Mouse (Mus musculus): ENCODE results near the gene 4930415O20Rik. TPM values are rescaled to one million over a fixed set of nuclear protein-coding genes. Genes with fewer than 3 reads are reported as not detected.

The 4930415O20Rik gene
- total and polyA plus RNA-seq, 2 experiments from 2014 or later = not detected

- H3K9ac ChIP-seq (replicated peaks; ENCODE audit: low read length) = no peak overlapping the region
- no peaks in the 10 kb centered on the region for H3K9me3 ChIP-seq (ENCODE audit: low read length)
- no peak overlapping the region for H3K4me3 ChIP-seq (ENCODE audit: low read length)
- DNase-seq (ENCODE audit: low spot score) (no peak), ATAC-seq (0 out of 2 replicates have a peak, but pooled peaks have one; percentile 12)
- H3K4me1 ChIP-seq (ENCODE audit: insufficient read depth, low read length) = no peaks in the 10 kb centered on the region
- TF ChIP-seq CTCF (IDR thresholded peaks at IDR 0.05; ENCODE audit: low read depth) = no peak
- H3K4me2 ChIP-seq (ENCODE audit: low read depth, low read length) = 0 out of 2 replicates have a peak overlapping the region, but pooled peaks have one; percentile 11
- no peaks in the 10 kb centered on the region for H3K27me3 ChIP-seq (ENCODE audit: insufficient read depth, low read length)
- no peak overlapping the region for H3K27ac ChIP-seq
- H3K36me3 ChIP-seq (ENCODE audit: insufficient read depth, low read length) = no peaks in the 10 kb centered on the region
- WGBS = 48% methylated on average over 20 of the region's 20 CpGs
These were observed 45.8 kb downstream of the 4930415O20Rik start for GRCm38 (mm10) chr15:98616362-98617175.

GRCm38 (mm10) chr15:98617176-98617537 lies 46.4 kb downstream of the 4930415O20Rik start:
- Histone ChIP-seq H3K27me3 (ENCODE audit: insufficient read depth, low read length) (no peaks in the 10 kb centered on the region), H3K9me3 (ENCODE audit: low read length) (no peaks in the 10 kb centered on the region), H3K4me2 (ENCODE audit: low read depth, low read length) (peak overlapping the region; percentile 11; the same call in 1 of the 2 replicates), H3K27ac (no peak overlapping the region), H3K36me3 (ENCODE audit: insufficient read depth, low read length) (no peaks in the 10 kb centered on the region), H3K9ac (replicated peaks; ENCODE audit: low read length) (no peak overlapping the region), H3K4me1 (ENCODE audit: insufficient read depth, low read length) (no peaks in the 10 kb centered on the region), H3K4me3 (ENCODE audit: low read length) (no peak overlapping the region)
- TF ChIP-seq CTCF (IDR thresholded peaks at IDR 0.05; ENCODE audit: low read depth) = peak; percentile 91
- under 1% methylated on average over 12 of the region's 12 CpGs for WGBS
- DNase-seq (ENCODE audit: low spot score) = peak; percentile 87
- ATAC-seq = peak; percentile 78

- TF ChIP-seq CTCF (IDR thresholded peaks at IDR 0.05; ENCODE audit: low read depth) = no peak
- H3K27ac ChIP-seq = no peak overlapping the region
- ATAC-seq (no peak), DNase-seq (ENCODE audit: low spot score) (no peak)
- no peaks in the 10 kb centered on the region for H3K4me1 ChIP-seq (ENCODE audit: insufficient read depth, low read length)
- H3K36me3 ChIP-seq (ENCODE audit: insufficient read depth, low read length) = no peaks in the 10 kb centered on the region
- no peaks in the 10 kb centered on the region for H3K9me3 ChIP-seq (ENCODE audit: low read length)
- no peak overlapping the region for H3K9ac ChIP-seq (replicated peaks; ENCODE audit: low read length)
- H3K4me2 ChIP-seq (ENCODE audit: low read depth, low read length) = no peak overlapping the region
- H3K27me3 ChIP-seq (ENCODE audit: insufficient read depth, low read length) = no peaks in the 10 kb centered on the region
- 9% methylated on average over 7 of the region's 7 CpGs for WGBS
- no peak overlapping the region for H3K4me3 ChIP-seq (ENCODE audit: low read length)
These were observed 51.4 kb downstream of the 4930415O20Rik start for GRCm38 (mm10) chr15:98622199-98622598.

- DNase-seq (ENCODE audit: low spot score) = no peak
- Histone ChIP-seq H3K27me3 (ENCODE audit: insufficient read depth, low read length) (no peaks in the 10 kb centered on the region), H3K36me3 (ENCODE audit: insufficient read depth, low read length) (no peaks in the 10 kb centered on the region), H3K27ac (no peak overlapping the region), H3K9me3 (ENCODE audit: low read length) (no peaks in the 10 kb centered on the region), H3K4me2 (ENCODE audit: low read depth, low read length) (no peak overlapping the region), H3K4me1 (ENCODE audit: insufficient read depth, low read length) (no peaks in the 10 kb centered on the region), H3K9ac (replicated peaks; ENCODE audit: low read length) (no peak overlapping the region), H3K4me3 (ENCODE audit: low read length) (no peak overlapping the region)
- no peak for ATAC-seq
- no peak for TF ChIP-seq CTCF (IDR thresholded peaks at IDR 0.05; ENCODE audit: low read depth)
- WGBS = 16% methylated on average over 6 of the region's 6 CpGs
These were observed 51.9 kb downstream of the 4930415O20Rik start for GRCm38 (mm10) chr15:98622721-98623120.

GRCm38 (mm10) chr15:98623361-98623821 lies 52.6 kb downstream of the 4930415O20Rik start:
- Histone ChIP-seq H3K27me3 (ENCODE audit: insufficient read depth, low read length) (no peaks in the 10 kb centered on the region), H3K9me3 (ENCODE audit: low read length) (no peaks in the 10 kb centered on the region), H3K36me3 (ENCODE audit: insufficient read depth, low read length) (no peaks in the 10 kb centered on the region), H3K9ac (replicated peaks; ENCODE audit: low read length) (no peak overlapping the region), H3K4me1 (ENCODE audit: insufficient read depth, low read length) (peaks cover 2% of the 10 kb centered on the region; the same call in 1 of the 2 replicates), H3K27ac (no peak overlapping the region), H3K4me2 (ENCODE audit: low read depth, low read length) (no peak overlapping the region), H3K4me3 (ENCODE audit: low read length) (no peak overlapping the region)
- ATAC-seq (no peak), DNase-seq (ENCODE audit: low spot score) (no peak)
- TF ChIP-seq CTCF (IDR thresholded peaks at IDR 0.05; ENCODE audit: low read depth) = no peak
- 49% methylated on average over 5 of the region's 5 CpGs for WGBS

- no peaks in the 10 kb centered on the region for H3K27me3 ChIP-seq (ENCODE audit: insufficient read depth, low read length)
- no peak for ATAC-seq
- TF ChIP-seq CTCF (IDR thresholded peaks at IDR 0.05; ENCODE audit: low read depth) = no peak
- H3K4me2 ChIP-seq (ENCODE audit: low read depth, low read length) = no peak overlapping the region
- WGBS = 20% methylated on average over 8 of the region's 8 CpGs
- H3K4me3 ChIP-seq (ENCODE audit: low read length) = no peak overlapping the region
- no peak for DNase-seq (ENCODE audit: low spot score)
- no peak overlapping the region for H3K27ac ChIP-seq
- H3K9me3 ChIP-seq (ENCODE audit: low read length) = no peaks in the 10 kb centered on the region
- no peaks in the 10 kb centered on the region for H3K36me3 ChIP-seq (ENCODE audit: insufficient read depth, low read length)
- peaks cover 7% of the 10 kb centered on the region; the same call in 1 of the 2 replicates for H3K4me1 ChIP-seq (ENCODE audit: insufficient read depth, low read length)
- H3K9ac ChIP-seq (replicated peaks; ENCODE audit: low read length) = no peak overlapping the region
These were observed 55.3 kb downstream of the 4930415O20Rik start for GRCm38 (mm10) chr15:98626078-98626477.

All from hindbrain, postnatal 0 days (tissue).